Mouse (Mus musculus) heart, postnatal 36 days (tissue): ENCODE measurements around the gene Zswim5. TPM values are rescaled to one million over a fixed set of nuclear protein-coding genes. Genes with fewer than 3 reads are reported as not detected.
A peak's percentile ranks its signal among the peaks of the same experiment; 100 is the strongest.
"Not testable (repeated sequence)": the region's sequence is repeated elsewhere in the genome, so short reads cannot be mapped to it uniquely, and the experiment has no call there.

ENCODE experiments used
- DNase-seq, 2 experiments: peaks; one replicate each; pipeline ENCODE4 v3.0.0; 2021 to 2022
- intact Hi-C: fragments of 180-260 bp; cut with DNase I; formaldehyde crosslinking; loops from one replicate; pipeline ENCODE4 v1.15.1; 2025
- total RNA-seq, 2 experiments: library from RNA; stranded (reverse); gene quantifications; 2 replicates each; pipeline ENCODE4 v1.2.3; 2021

Gene Zswim5
- total RNA-seq, result 1 to 10 TPM; 1.1 to 1.4 TPM

GRCm38 (mm10) chr4:116876995-116877728, at the start of gene Zswim5:
Gene Zswim5, plus strand, starts transcription at chr4:116877376.
- intact Hi-C loops, result loop anchor here (10.0 kb wide), 1 partner anchor 152 kb away; the partner anchor contains the start of gene Tesk2

GRCm38 (mm10) chr4:116827819-116828218, 49.4 kb upstream of the Zswim5 start:
- peak in 1 of 2 experiments; percentile 16 for DNase-seq
- intact Hi-C loops, result loop anchor here (1.0 to 5.0 kb wide), 2 partner anchors 163 to 309 kb away; no protein-coding TSS in a partner anchor

More at GRCm38 (mm10) chr4:116876995-116877728, at the start of gene Zswim5:
- peak; percentile 62 to 71 for DNase-seq

GRCm38 (mm10) chr4:116829364-116830069, 47.7 kb upstream of the Zswim5 start:
- intact Hi-C loops, result loop anchor here (5.0 kb wide), 1 partner anchor 308 kb away; no protein-coding TSS in a partner anchor
- no peak for DNase-seq

- DNase-seq, result no peak
- intact Hi-C loops, result no loop called here
These were observed 47.2 kb upstream of the Zswim5 start for GRCm38 (mm10) chr4:116830070-116830368.

GRCm38 (mm10) chr4:116838999-116839398, 38.2 kb upstream of the Zswim5 start:
- intact Hi-C loops, result no loop called here
- DNase-seq, result no peak

GRCm38 (mm10) chr4:116840096-116840495, 37.1 kb upstream of the Zswim5 start:
- intact Hi-C loops, result not testable (repeated sequence)

GRCm38 (mm10) chr4:116840841-116841240, 36.3 kb upstream of the Zswim5 start:
- DNase-seq, result no peak
- intact Hi-C loops, result no loop called here

More at GRCm38 (mm10) chr4:116840096-116840495, 37.1 kb upstream of the Zswim5 start:
- not testable (repeated sequence) for DNase-seq

- intact Hi-C loops, result no loop called here
- no peak for DNase-seq
These were observed 32.9 kb upstream of the Zswim5 start for GRCm38 (mm10) chr4:116844324-116844723.

- DNase-seq, result no peak
- intact Hi-C loops, result no loop called here
These were observed 27.3 kb upstream of the Zswim5 start for GRCm38 (mm10) chr4:116849901-116850300.

GRCm38 (mm10) chr4:116854286-116854685, 22.9 kb upstream of the Zswim5 start:
- intact Hi-C loops, result no loop called here
- DNase-seq, result no peak

GRCm38 (mm10) chr4:116857203-116857602, 20.0 kb upstream of the Zswim5 start:
- no peak for DNase-seq
- intact Hi-C loops, result no loop called here

GRCm38 (mm10) chr4:116859711-116860110, 17.5 kb upstream of the Zswim5 start:
- no peak for DNase-seq
- intact Hi-C loops, result no loop called here

GRCm38 (mm10) chr4:116862023-116862422, 15.2 kb upstream of the Zswim5 start:
- no peak for DNase-seq

GRCm38 (mm10) chr4:116869898-116870297, 7.3 kb upstream of the Zswim5 start:
- intact Hi-C loops, result loop anchor here (10.0 kb wide), 1 partner anchor 145 kb away; the partner anchor contains the start of gene Tesk2
- no peak for DNase-seq

More at GRCm38 (mm10) chr4:116862023-116862422, 15.2 kb upstream of the Zswim5 start:
- intact Hi-C loops, result no loop called here

- intact Hi-C loops, result loop anchor here (10.0 kb wide), 1 partner anchor 150 kb away; the partner anchor contains the start of gene Tesk2
- no peak for DNase-seq
These were observed 2.6 kb upstream of the Zswim5 start for GRCm38 (mm10) chr4:116874595-116874994.

- DNase-seq, result peak in 1 of 2 experiments; percentile 5
- intact Hi-C loops, result loop anchor here (10.0 kb wide), 1 partner anchor 152 kb away; the partner anchor contains the start of gene Tesk2
These were observed 564 bp upstream of the Zswim5 start for GRCm38 (mm10) chr4:116876630-116876994.

- intact Hi-C loops, result loop anchor here (10.0 kb wide), 1 partner anchor 153 kb away; the partner anchor contains the start of gene Tesk2
- DNase-seq, result peak; percentile 11 to 40
These were observed 649 bp downstream of the Zswim5 start for GRCm38 (mm10) chr4:116877729-116878321.

- no peak for DNase-seq
- intact Hi-C loops, result loop anchor here (10.0 kb wide), 1 partner anchor 154 kb away; the partner anchor contains the start of gene Tesk2
These were observed 1.3 kb downstream of the Zswim5 start for GRCm38 (mm10) chr4:116878491-116878890.

GRCm38 (mm10) chr4:116882679-116883078, 5.5 kb downstream of the Zswim5 start:
- no peak for DNase-seq
- intact Hi-C loops, result no loop called here

GRCm38 (mm10) chr4:116894200-116895080, 17.3 kb downstream of the Zswim5 start:
- intact Hi-C loops, result no loop called here
- DNase-seq, result no peak
